Mouse (Mus musculus) spleen, postnatal 4 days (tissue): Measurements from ENCODE around the gene Slc17a6.

Experiments
- DNase-seq, 2 experiments: peaks; one replicate each; pipeline ENCODE4 v3.0.0; 2022; ENCODE audit warnings: low spot score in 2 of 2

Gene Slc17a6

GRCm38 (mm10) chr7:51621694-51622145 lies at the start of gene Slc17a6:
Gene Slc17a6, plus strand, starts transcription at chr7:51622006.
- peak in 1 of 2 experiments; percentile 14 for DNase-seq

GRCm38 (mm10) chr7:51600021-51600420 lies 21.8 kb upstream of the Slc17a6 start:
- no peak for DNase-seq

- DNase-seq, result no peak
These were observed 18.1 kb upstream of the Slc17a6 start for GRCm38 (mm10) chr7:51603741-51604140.

- no peak for DNase-seq
These were observed 7.4 kb upstream of the Slc17a6 start for GRCm38 (mm10) chr7:51614404-51614803.

- no peak for DNase-seq
These were observed 3.9 kb upstream of the Slc17a6 start for GRCm38 (mm10) chr7:51617941-51618340.

- no peak for DNase-seq
These were observed 3.4 kb upstream of the Slc17a6 start for GRCm38 (mm10) chr7:51618412-51618811.

GRCm38 (mm10) chr7:51619977-51620376 lies 1.8 kb upstream of the Slc17a6 start:
- no peak for DNase-seq

- DNase-seq, result no peak
These were observed 390 bp downstream of the Slc17a6 start for GRCm38 (mm10) chr7:51622196-51622595.

GRCm38 (mm10) chr7:51622666-51623065 lies 860 bp downstream of the Slc17a6 start:
- no peak for DNase-seq

GRCm38 (mm10) chr7:51624336-51624897 lies 2.6 kb downstream of the Slc17a6 start:
- DNase-seq, result no peak

- DNase-seq, result no peak
These were observed 3.4 kb downstream of the Slc17a6 start for GRCm38 (mm10) chr7:51625161-51625560.

- DNase-seq, result no peak
These were observed 3.9 kb downstream of the Slc17a6 start for GRCm38 (mm10) chr7:51625591-51626255.

- DNase-seq, result no peak
These were observed 4.7 kb downstream of the Slc17a6 start for GRCm38 (mm10) chr7:51626451-51627000.

- no peak for DNase-seq
These were observed 5.3 kb downstream of the Slc17a6 start for GRCm38 (mm10) chr7:51627001-51627631.

GRCm38 (mm10) chr7:51627666-51628065 lies 5.9 kb downstream of the Slc17a6 start:
- DNase-seq, result no peak

GRCm38 (mm10) chr7:51628349-51628748 lies 6.5 kb downstream of the Slc17a6 start:
- no peak for DNase-seq

- DNase-seq, result no peak
These were observed 7.4 kb downstream of the Slc17a6 start for GRCm38 (mm10) chr7:51629206-51629605.

- DNase-seq, result no peak
These were observed 9.4 kb downstream of the Slc17a6 start for GRCm38 (mm10) chr7:51631171-51631570.

- no peak for DNase-seq
These were observed 10.9 kb downstream of the Slc17a6 start for GRCm38 (mm10) chr7:51632543-51633229.

- no peak for DNase-seq
These were observed 11.5 kb downstream of the Slc17a6 start for GRCm38 (mm10) chr7:51633230-51633844.

- no peak for DNase-seq
These were observed 35.3 kb downstream of the Slc17a6 start for GRCm38 (mm10) chr7:51657152-51657551.

GRCm38 (mm10) chr7:51662441-51662840 lies 40.6 kb downstream of the Slc17a6 start:
- DNase-seq, result no peak
